Mouse (Mus musculus) midbrain, embryonic 15.5 days (tissue): ENCODE results near the gene Adgra1. TPM values are rescaled to one million over a fixed set of nuclear protein-coding genes. Genes with fewer than 3 reads are reported as not detected.
A peak's percentile ranks its signal among the peaks of the same experiment; 100 is the strongest.

Experiments
- ATAC-seq: fragments of 200-750 bp; cut with Nextera tagmentation; replicated peaks from 2 replicates; pipeline ENCODE4 v1.8.0; 2017; ENCODE audit warnings: moderate TSS enrichment
- H3K27ac ChIP-seq: fragments of 300-500 bp; sonication (generic); 2 replicates; pipeline ENCODE4 v1.5.1; 2015; ENCODE audit warnings: mild to moderate bottlenecking, inconsistent platforms
- H3K27me3 ChIP-seq: fragments of 300-500 bp; sonication (generic); replicated peaks from 2 replicates; pipeline ENCODE4 v1.6.1; 2015; ENCODE audit warnings: inconsistent platforms
- H3K36me3 ChIP-seq: fragments of 300-500 bp; sonication (generic); replicated peaks from 2 replicates; pipeline ENCODE4 v1.6.1; 2015; ENCODE audit warnings: inconsistent platforms
- H3K4me1 ChIP-seq: fragments of 300-500 bp; sonication (generic); 2 replicates; pipeline ENCODE4 v1.6.1; 2015; ENCODE audit warnings: inconsistent platforms
- H3K4me2 ChIP-seq: fragments of 300-500 bp; sonication (generic); 2 replicates; pipeline ENCODE4 v1.6.1; 2015; ENCODE audit warnings: inconsistent platforms, mild to moderate bottlenecking, moderate library complexity
- H3K4me3 ChIP-seq: fragments of 300-500 bp; sonication (generic); 2 replicates; pipeline ENCODE4 v1.5.1; 2015; ENCODE audit warnings: mild to moderate bottlenecking, inconsistent platforms
- H3K9ac ChIP-seq: fragments of 300-500 bp; sonication (generic); 2 replicates; pipeline ENCODE4 v1.6.1; 2015; ENCODE audit warnings: mild to moderate bottlenecking, inconsistent platforms
- H3K9me3 ChIP-seq: fragments of 300-500 bp; sonication (generic); 2 replicates; pipeline ENCODE4 v1.6.1; 2016; ENCODE audit warnings: inconsistent platforms
- WGBS: fragments of 180-500 bp; shearing (Covaris S2); methylation state at CpG from one replicate; pipeline ENCODE4 v1.1.7; 2015; ENCODE audit warnings: mixed read lengths; 5-methylcytosine and 5-hydroxymethylcytosine counted together
- polyA plus RNA-seq: library from polyadenylated mRNA; unstranded; fragments of >200 nt; fragmentation: Nextera tagmentation; extraction: Ambion mirVana; gene quantifications from 2 replicates; pipeline ENCODE4 v1.2.1, GENCODE M21; 2015

The Adgra1 gene
- polyA plus RNA-seq, 1 experiment from 2014 or later, result 35.2 TPM

- Histone ChIP-seq H3K9ac (no peak overlapping the region), H3K27ac (no peak overlapping the region), H3K9me3 (no peaks in the 10 kb centered on the region), H3K4me3 (no peak overlapping the region), H3K4me2 (no peak overlapping the region), H3K36me3 (no peaks in the 10 kb centered on the region), H3K4me1 (peaks cover 11% of the 10 kb centered on the region), H3K27me3 (no peaks in the 10 kb centered on the region)
- WGBS, result 11% methylated on average over 9 of the region's 9 CpGs
- ATAC-seq, result no peak
These were observed 6.3 kb upstream of the Adgra1 start for GRCm38 (mm10) chr7:139827687-139828086.

- Histone ChIP-seq H3K4me3 (peak overlapping the region; percentile 38), H3K4me1 (peaks cover 61% of the 10 kb centered on the region), H3K4me2 (peak overlapping the region; percentile 58), H3K9ac (peak overlapping the region; percentile 38; the same call in 1 of the 2 replicates), H3K36me3 (no peaks in the 10 kb centered on the region), H3K27me3 (no peaks in the 10 kb centered on the region), H3K27ac (peak overlapping the region; percentile 81), H3K9me3 (no peaks in the 10 kb centered on the region)
- 25% methylated on average over 5 of the region's 5 CpGs for WGBS
- ATAC-seq, result peak; percentile 8; the same call in 1 of the 2 replicates
These were observed 442 bp upstream of the Adgra1 start for GRCm38 (mm10) chr7:139833532-139833931.

GRCm38 (mm10) chr7:139835140-139836131, 1.5 kb downstream of the Adgra1 start:
- ATAC-seq, result peak; percentile 51
- 20% methylated on average over 15 of the region's 15 CpGs for WGBS

GRCm38 (mm10) chr7:139840443-139841168, 6.6 kb downstream of the Adgra1 start:
- H3K4me3 ChIP-seq, result no peak overlapping the region
- H3K4me2 ChIP-seq, result no peak overlapping the region
- WGBS, result 93% methylated on average over 11 of the region's 11 CpGs
- no peaks in the 10 kb centered on the region for H3K36me3 ChIP-seq
- no peaks in the 10 kb centered on the region for H3K9me3 ChIP-seq
- ATAC-seq, result no peak
- H3K4me1 ChIP-seq, result peaks cover 21% of the 10 kb centered on the region
- H3K27ac ChIP-seq, result no peak overlapping the region
- H3K27me3 ChIP-seq, result no peaks in the 10 kb centered on the region
- no peak overlapping the region for H3K9ac ChIP-seq

More at GRCm38 (mm10) chr7:139835140-139836131, 1.5 kb downstream of the Adgra1 start:
- Histone ChIP-seq H3K27ac (peak overlapping the region; percentile 81), H3K9me3 (no peaks in the 10 kb centered on the region), H3K27me3 (no peaks in the 10 kb centered on the region), H3K4me3 (peak overlapping the region; percentile 38), H3K36me3 (no peaks in the 10 kb centered on the region), H3K4me1 (peaks cover 52% of the 10 kb centered on the region), H3K9ac (peak overlapping the region; percentile 38), H3K4me2 (peak overlapping the region; percentile 58)

- no peak overlapping the region for H3K9ac ChIP-seq
- no peaks in the 10 kb centered on the region for H3K9me3 ChIP-seq
- H3K4me2 ChIP-seq, result no peak overlapping the region
- H3K27me3 ChIP-seq, result no peaks in the 10 kb centered on the region
- no peaks in the 10 kb centered on the region for H3K36me3 ChIP-seq
- ATAC-seq, result no peak
- peaks cover 4% of the 10 kb centered on the region; the same call in 1 of the 2 replicates for H3K4me1 ChIP-seq
- H3K27ac ChIP-seq, result no peak overlapping the region
- no peak overlapping the region for H3K4me3 ChIP-seq
- WGBS, result 61% methylated on average over 6 of the region's 6 CpGs
These were observed 8.4 kb downstream of the Adgra1 start for GRCm38 (mm10) chr7:139842397-139842796.

GRCm38 (mm10) chr7:139843140-139843539, 9.2 kb downstream of the Adgra1 start:
- H3K4me2 ChIP-seq, result no peak overlapping the region
- no peak overlapping the region for H3K4me3 ChIP-seq
- H3K9ac ChIP-seq, result no peak overlapping the region
- H3K27me3 ChIP-seq, result no peaks in the 10 kb centered on the region
- H3K27ac ChIP-seq, result no peak overlapping the region
- no peaks in the 10 kb centered on the region for H3K4me1 ChIP-seq
- no peaks in the 10 kb centered on the region for H3K36me3 ChIP-seq
- 54% methylated on average over 5 of the region's 5 CpGs for WGBS
- ATAC-seq, result no peak
- no peaks in the 10 kb centered on the region for H3K9me3 ChIP-seq

- no peak overlapping the region for H3K9ac ChIP-seq
These were observed 9.8 kb downstream of the Adgra1 start for GRCm38 (mm10) chr7:139843776-139844175.

GRCm38 (mm10) chr7:139845101-139845500, 11.1 kb downstream of the Adgra1 start:
- no peak overlapping the region for H3K27ac ChIP-seq
- no peak for ATAC-seq
- H3K4me3 ChIP-seq, result no peak overlapping the region
- no peaks in the 10 kb centered on the region for H3K9me3 ChIP-seq
- H3K36me3 ChIP-seq, result no peaks in the 10 kb centered on the region
- no peaks in the 10 kb centered on the region for H3K27me3 ChIP-seq
- 91% methylated on average over 2 of the region's 2 CpGs for WGBS
- H3K9ac ChIP-seq, result no peak overlapping the region
- no peak overlapping the region for H3K4me2 ChIP-seq
- peaks cover 12% of the 10 kb centered on the region for H3K4me1 ChIP-seq

More at GRCm38 (mm10) chr7:139843776-139844175, 9.8 kb downstream of the Adgra1 start:
- Histone ChIP-seq H3K36me3 (no peaks in the 10 kb centered on the region), H3K4me3 (no peak overlapping the region), H3K27ac (no peak overlapping the region), H3K27me3 (no peaks in the 10 kb centered on the region), H3K4me1 (no peaks in the 10 kb centered on the region), H3K9me3 (no peaks in the 10 kb centered on the region), H3K4me2 (no peak overlapping the region)
- 72% methylated on average over 5 of the region's 5 CpGs for WGBS
- no peak for ATAC-seq

- WGBS, result 5% methylated on average over 6 of the region's 6 CpGs
- H3K4me2 ChIP-seq, result no peak overlapping the region
- H3K9ac ChIP-seq, result no peak overlapping the region
- H3K27ac ChIP-seq, result peak overlapping the region; percentile 87
- H3K4me1 ChIP-seq, result peaks cover 27% of the 10 kb centered on the region
- ATAC-seq, result peak; percentile 88
- H3K4me3 ChIP-seq, result no peak overlapping the region
- no peaks in the 10 kb centered on the region for H3K9me3 ChIP-seq
- H3K27me3 ChIP-seq, result no peaks in the 10 kb centered on the region
- no peaks in the 10 kb centered on the region for H3K36me3 ChIP-seq
These were observed 16.2 kb downstream of the Adgra1 start for GRCm38 (mm10) chr7:139850152-139850551.

- no peak overlapping the region for H3K4me2 ChIP-seq
- H3K9me3 ChIP-seq, result no peaks in the 10 kb centered on the region
- WGBS, result 58% methylated on average over 5 of the region's 5 CpGs
- peaks cover 30% of the 10 kb centered on the region for H3K4me1 ChIP-seq
- H3K4me3 ChIP-seq, result no peak overlapping the region
- H3K27ac ChIP-seq, result peak overlapping the region; percentile 87
- H3K27me3 ChIP-seq, result no peaks in the 10 kb centered on the region
- H3K36me3 ChIP-seq, result no peaks in the 10 kb centered on the region
- no peak overlapping the region for H3K9ac ChIP-seq
- ATAC-seq, result peak; percentile 27
These were observed 16.7 kb downstream of the Adgra1 start for GRCm38 (mm10) chr7:139850677-139851076.

GRCm38 (mm10) chr7:139851098-139851497, 17.1 kb downstream of the Adgra1 start:
- peak; percentile 69 for ATAC-seq
- Histone ChIP-seq H3K9me3 (no peaks in the 10 kb centered on the region), H3K36me3 (no peaks in the 10 kb centered on the region), H3K4me2 (0 out of 2 replicates have a peak overlapping the region, but pooled peaks have one; percentile 5), H3K9ac (0 out of 2 replicates have a peak overlapping the region, but pooled peaks have one; percentile 5), H3K4me3 (no peak overlapping the region), H3K4me1 (peaks cover 33% of the 10 kb centered on the region), H3K27me3 (no peaks in the 10 kb centered on the region), H3K27ac (peak overlapping the region; percentile 87)
- 31% methylated on average over 6 of the region's 6 CpGs for WGBS

- no peak overlapping the region for H3K4me2 ChIP-seq
- H3K27ac ChIP-seq, result peak overlapping the region; percentile 60
- H3K4me3 ChIP-seq, result no peak overlapping the region
- no peaks in the 10 kb centered on the region for H3K9me3 ChIP-seq
- no peaks in the 10 kb centered on the region for H3K36me3 ChIP-seq
- WGBS, result 77% methylated on average over 11 of the region's 11 CpGs
- no peaks in the 10 kb centered on the region for H3K27me3 ChIP-seq
- peaks cover 20% of the 10 kb centered on the region for H3K4me1 ChIP-seq
- H3K9ac ChIP-seq, result no peak overlapping the region
- ATAC-seq, result no peak
These were observed 21.3 kb downstream of the Adgra1 start for GRCm38 (mm10) chr7:139855261-139855660.
